Mouse (Mus musculus) heart, adult 2 months (tissue): ENCODE measurements around the gene Krtap13-1.

Experiments
- CTCF ChIP-seq: fragments of 200-600 bp; IDR thresholded peaks from 2 replicates; pipeline ENCODE4 v1.8.1; 2022; ENCODE audit warnings: antibody characterized with exemption, mild to moderate bottlenecking, moderate library complexity
- EP300 ChIP-seq: fragments of 200-500 bp; IDR thresholded peaks from 2 replicates; pipeline ENCODE4 v1.6.1; 2011; ENCODE audit warnings: low read depth, low read length, control low read depth; ENCODE audit not compliant: insufficient read depth
- POLR2A ChIP-seq: fragments of 200-500 bp; IDR thresholded peaks from 2 replicates; pipeline ENCODE4 v1.6.1; 2011; ENCODE audit warnings: mild to moderate bottlenecking, low read depth, low read length, control low read depth; ENCODE audit not compliant: insufficient read depth

- TF ChIP-seq CTCF: no peak
- TF ChIP-seq POLR2A: no peak
- TF ChIP-seq EP300: no peak
Measured at GRCm38 (mm10) chr16:88711245-88711644, 17.4 kb upstream of the Krtap13-1 start.
